Mouse (Mus musculus) testis, adult 2 months (tissue): ENCODE data around the gene Ube2l3.
A peak's percentile ranks its signal among the peaks of the same experiment; 100 is the strongest.

Experiments used
- CTCF ChIP-seq: fragments of 200-500 bp; IDR thresholded peaks from 2 replicates; pipeline ENCODE4 v1.5.1; 2012; ENCODE audit warnings: low read depth, mild to moderate bottlenecking, inconsistent platforms, low read length, moderate library complexity; ENCODE audit not compliant: control insufficient read depth, insufficient read depth, insufficient replicate concordance
- POLR2A ChIP-seq: fragments of 200-500 bp; IDR thresholded peaks from 2 replicates; pipeline ENCODE4 v1.6.1; 2012; ENCODE audit warnings: low read depth, mild to moderate bottlenecking, inconsistent platforms, low read length, moderate library complexity; ENCODE audit not compliant: control insufficient read depth

DNA sequence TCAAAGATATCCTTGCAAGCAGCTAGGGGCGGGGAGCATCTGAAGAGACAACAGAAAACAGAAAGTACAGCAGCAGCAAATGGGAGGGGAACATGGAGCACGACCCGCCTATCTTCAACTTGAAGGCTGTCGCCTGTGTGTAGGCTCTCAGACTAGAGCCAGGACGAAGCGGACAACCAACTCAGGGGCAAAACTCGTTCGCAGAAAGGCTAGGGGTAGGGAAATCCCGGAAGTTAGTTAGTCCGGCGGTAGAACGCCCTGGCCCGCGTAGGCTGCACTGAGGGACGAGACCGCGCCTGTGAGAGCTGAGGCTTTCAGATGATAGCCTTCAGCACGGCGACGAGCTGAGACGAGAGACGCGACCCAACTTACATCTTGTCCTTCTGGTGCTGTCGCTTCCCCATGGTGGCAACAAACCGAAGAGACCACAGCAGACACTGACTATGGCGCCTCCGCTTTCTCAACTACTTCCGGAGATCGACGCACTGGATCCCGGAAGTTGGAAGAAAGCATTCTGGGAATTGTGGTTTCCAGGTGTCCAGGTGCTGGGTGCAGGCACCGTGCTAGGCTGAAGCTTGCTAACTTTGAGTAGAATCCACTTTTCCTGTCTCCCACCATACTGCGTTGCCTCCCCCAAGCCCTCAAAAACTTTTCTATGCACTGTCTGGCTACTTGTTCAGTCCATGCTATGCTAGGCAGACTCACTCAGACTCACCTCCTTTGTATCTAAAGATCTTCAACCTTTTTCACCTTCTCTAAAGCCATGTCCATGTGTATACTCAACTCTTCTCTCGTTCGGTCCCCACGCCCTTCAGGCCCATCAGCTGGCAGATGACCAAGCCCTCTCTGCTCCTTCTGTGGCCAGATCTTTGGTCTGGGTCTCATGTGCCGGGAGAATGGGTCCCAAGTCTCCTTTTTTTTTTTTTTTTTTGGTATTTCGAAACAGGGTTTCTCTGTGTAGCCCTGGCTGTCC, 91.4 kb downstream of the Ube2l3 start, which contains the start of gene Ppil2:
- TF ChIP-seq CTCF (no peak), POLR2A (peak; percentile 78)
